Mouse (Mus musculus): ENCODE measurements around the gene Jph4. TPM values are rescaled to one million over a fixed set of nuclear protein-coding genes. Genes with fewer than 3 reads are reported as not detected.

Jph4 gene
- polyA plus RNA-seq, 2 experiments: 0.04 TPM; not detected in 1

- ATAC-seq (ENCODE audit: insufficient read depth): no peak
- Histone ChIP-seq H3K9ac (replicated peaks) (no peak overlapping the region), H3K9me3 (ENCODE audit: control insufficient read depth, low read length) (no peaks in the 10 kb centered on the region), H3K27me3 (ENCODE audit: control insufficient read depth, insufficient read depth, low read length) (no peaks in the 10 kb centered on the region), H3K4me1 (replicated peaks; ENCODE audit: control insufficient read depth in 2 of 2, insufficient read depth in 2 of 2, low read length in 1 of 2) (peaks cover 4 to 16% of the 10 kb centered on the region in 2 experiments; a peak in 3 of 4 replicates), H3K27ac (no peak overlapping the region), H3K36me3 (replicated peaks; ENCODE audit: control insufficient read depth, insufficient read depth, low read depth) (no peaks in the 10 kb centered on the region; the same call in 1 of the 2 replicates), H3K4me2 (ENCODE audit: low read depth) (no peak overlapping the region), H3K4me3 (ENCODE audit: insufficient read depth in 1 of 2, low read depth in 2 of 2, low read length in 2 of 2) (no peak overlapping the region)
- WGBS (ENCODE audit: insufficient replicate concordance): 70% methylated on average over 9 of the region's 9 CpGs
- TF ChIP-seq CTCF (IDR thresholded peaks at IDR 0.05; ENCODE audit: low read depth) (no peak), EP300 (IDR thresholded peaks at IDR 0.05; ENCODE audit: low read depth) (no peak)
- DNase-seq (ENCODE audit: low read depth in 3 of 3, low spot score in 3 of 3): no peak
Observed at GRCm38 (mm10) chr14:55096573-55097087, 20.1 kb downstream of the Jph4 start.

- TF ChIP-seq CTCF (IDR thresholded peaks at IDR 0.05; ENCODE audit: low read depth) (no peak), EP300 (IDR thresholded peaks at IDR 0.05; ENCODE audit: low read depth) (no peak)
- peak overlapping the region; percentile 71 for H3K4me2 ChIP-seq (ENCODE audit: low read depth)
- no peak overlapping the region for H3K27ac ChIP-seq
- no peak for ATAC-seq (ENCODE audit: insufficient read depth)
- no peaks in the 10 kb centered on the region; the same call in 1 of the 2 replicates for H3K36me3 ChIP-seq (replicated peaks; ENCODE audit: control insufficient read depth, insufficient read depth, low read depth)
- peak overlapping the region; percentile 74 to 99 for H3K4me3 ChIP-seq (ENCODE audit: insufficient read depth in 1 of 2, low read depth in 2 of 2, low read length in 2 of 2)
- WGBS (ENCODE audit: insufficient replicate concordance): 47% methylated on average over 12 of the region's 12 CpGs
- peaks cover 4 to 16% of the 10 kb centered on the region in 2 experiments; a peak in 3 of 4 replicates for H3K4me1 ChIP-seq (replicated peaks; ENCODE audit: control insufficient read depth in 2 of 2, insufficient read depth in 2 of 2, low read length in 1 of 2)
- DNase-seq (ENCODE audit: low read depth in 3 of 3, low spot score in 3 of 3): no peak
- no peaks in the 10 kb centered on the region for H3K9me3 ChIP-seq (ENCODE audit: control insufficient read depth, low read length)
- H3K9ac ChIP-seq (replicated peaks): no peak overlapping the region; the same call in 1 of the 2 replicates
- no peaks in the 10 kb centered on the region; the same call in 1 of the 2 replicates for H3K27me3 ChIP-seq (ENCODE audit: control insufficient read depth, insufficient read depth, low read length)
Observed at GRCm38 (mm10) chr14:55095671-55096070, 21.1 kb downstream of the Jph4 start.

- Histone ChIP-seq H3K4me3 (ENCODE audit: insufficient read depth in 1 of 2, low read depth in 2 of 2, low read length in 2 of 2) (peak overlapping the region; percentile 74 to 99), H3K36me3 (replicated peaks; ENCODE audit: control insufficient read depth, insufficient read depth, low read depth) (no peaks in the 10 kb centered on the region; the same call in 1 of the 2 replicates), H3K27me3 (ENCODE audit: control insufficient read depth, insufficient read depth, low read length) (no peaks in the 10 kb centered on the region; the same call in 1 of the 2 replicates), H3K9ac (replicated peaks) (peak overlapping the region; percentile 73), H3K9me3 (ENCODE audit: control insufficient read depth, low read length) (no peaks in the 10 kb centered on the region), H3K4me2 (ENCODE audit: low read depth) (peak overlapping the region; percentile 71), H3K27ac (peak overlapping the region; percentile 18), H3K4me1 (replicated peaks; ENCODE audit: control insufficient read depth in 2 of 2, insufficient read depth in 2 of 2, low read length in 1 of 2) (peaks cover 4 to 16% of the 10 kb centered on the region in 2 experiments; a peak in 3 of 4 replicates)
- ATAC-seq (ENCODE audit: insufficient read depth) (no peak), DNase-seq (ENCODE audit: low read depth in 3 of 3, low spot score in 3 of 3) (no peak)
- 53% methylated on average over 9 of the region's 9 CpGs for WGBS (ENCODE audit: insufficient replicate concordance)
- TF ChIP-seq EP300 (IDR thresholded peaks at IDR 0.05; ENCODE audit: low read depth): no peak
- TF ChIP-seq CTCF (IDR thresholded peaks at IDR 0.05; ENCODE audit: low read depth): no peak
Observed at GRCm38 (mm10) chr14:55095263-55095662, 21.5 kb downstream of the Jph4 start.

- no peaks in the 10 kb centered on the region for H3K9me3 ChIP-seq (ENCODE audit: control insufficient read depth, low read length)
- H3K4me1 ChIP-seq (replicated peaks; ENCODE audit: control insufficient read depth in 2 of 2, insufficient read depth in 2 of 2, low read length in 1 of 2): peaks cover 4 to 16% of the 10 kb centered on the region in 2 experiments; a peak in 3 of 4 replicates
- H3K36me3 ChIP-seq (replicated peaks; ENCODE audit: control insufficient read depth, insufficient read depth, low read depth): no peaks in the 10 kb centered on the region; the same call in 1 of the 2 replicates
- peak in 2 of 3 experiments; percentile 42 to 54 for DNase-seq (ENCODE audit: low read depth in 3 of 3, low spot score in 3 of 3)
- no peak for TF ChIP-seq EP300 (IDR thresholded peaks at IDR 0.05; ENCODE audit: low read depth)
- no peak for TF ChIP-seq CTCF (IDR thresholded peaks at IDR 0.05; ENCODE audit: low read depth)
- under 1% methylated on average over 30 of the region's 30 CpGs for WGBS (ENCODE audit: insufficient replicate concordance)
- peak within 1 kb of the TSS; percentile 18 for H3K27ac ChIP-seq
- ATAC-seq (ENCODE audit: insufficient read depth): peak; percentile 54
- no peaks in the 10 kb centered on the region; the same call in 1 of the 2 replicates for H3K27me3 ChIP-seq (ENCODE audit: control insufficient read depth, insufficient read depth, low read length)
- H3K4me2 ChIP-seq (ENCODE audit: low read depth): peak within 1 kb of the TSS; percentile 71
- peak within 1 kb of the TSS; percentile 73 for H3K9ac ChIP-seq (replicated peaks)
- H3K4me3 ChIP-seq (ENCODE audit: insufficient read depth in 1 of 2, low read depth in 2 of 2, low read length in 2 of 2): peak within 1 kb of the TSS; percentile 74 to 99
Observed at GRCm38 (mm10) chr14:55094704-55095231, 22.0 kb downstream of the Jph4 start, which contains the start of gene Thtpa. Gene Thtpa (plus strand): TSS chr14:55094784.

GRCm38 (mm10) chr14:55093927-55094326 lies 22.8 kb downstream of the Jph4 start:
- peaks cover 4 to 16% of the 10 kb centered on the region in 2 experiments; a peak in 3 of 4 replicates for H3K4me1 ChIP-seq (replicated peaks; ENCODE audit: control insufficient read depth in 2 of 2, insufficient read depth in 2 of 2, low read length in 1 of 2)
- 38% methylated on average over 6 of the region's 6 CpGs for WGBS (ENCODE audit: insufficient replicate concordance)
- H3K27ac ChIP-seq: no peak overlapping the region
- no peaks in the 10 kb centered on the region for H3K9me3 ChIP-seq (ENCODE audit: control insufficient read depth, low read length)
- H3K4me3 ChIP-seq (ENCODE audit: insufficient read depth in 1 of 2, low read depth in 2 of 2, low read length in 2 of 2): no peak overlapping the region; a peak in 1 of 4 replicates
- peak in 2 of 3 experiments; percentile 28 to 41 for DNase-seq (ENCODE audit: low read depth in 3 of 3, low spot score in 3 of 3)
- no peak overlapping the region for H3K9ac ChIP-seq (replicated peaks)
- peak overlapping the region; percentile 71 for H3K4me2 ChIP-seq (ENCODE audit: low read depth)
- H3K27me3 ChIP-seq (ENCODE audit: control insufficient read depth, insufficient read depth, low read length): no peaks in the 10 kb centered on the region; the same call in 1 of the 2 replicates
- no peak for TF ChIP-seq EP300 (IDR thresholded peaks at IDR 0.05; ENCODE audit: low read depth)
- peak; percentile 58 for TF ChIP-seq CTCF (IDR thresholded peaks at IDR 0.05; ENCODE audit: low read depth)
- H3K36me3 ChIP-seq (replicated peaks; ENCODE audit: control insufficient read depth, insufficient read depth, low read depth): no peaks in the 10 kb centered on the region; the same call in 1 of the 2 replicates
- ATAC-seq (ENCODE audit: insufficient read depth): no peak
